Mouse (Mus musculus) kidney, adult 10 weeks (tissue): ENCODE measurements around the gene Ifitm1. TPM values are rescaled to one million over a fixed set of nuclear protein-coding genes. Genes with fewer than 3 reads are reported as not detected.

Experiments used
- polyA plus RNA-seq: library from polyadenylated mRNA; stranded (reverse); fragments of 350-450 nt; fragmentation: Illumina TruSeq; extraction: RNeasy Lipid Tissue Mini Kit (QIAGEN cat#74804); gene quantifications from one replicate; pipeline ENCODE4 v1.2.3, GENCODE M21; 2014; ENCODE audit warnings: low read depth, low replicate concordance

The Ifitm1 gene
- polyA plus RNA-seq: 5.3 TPM

DNA sequence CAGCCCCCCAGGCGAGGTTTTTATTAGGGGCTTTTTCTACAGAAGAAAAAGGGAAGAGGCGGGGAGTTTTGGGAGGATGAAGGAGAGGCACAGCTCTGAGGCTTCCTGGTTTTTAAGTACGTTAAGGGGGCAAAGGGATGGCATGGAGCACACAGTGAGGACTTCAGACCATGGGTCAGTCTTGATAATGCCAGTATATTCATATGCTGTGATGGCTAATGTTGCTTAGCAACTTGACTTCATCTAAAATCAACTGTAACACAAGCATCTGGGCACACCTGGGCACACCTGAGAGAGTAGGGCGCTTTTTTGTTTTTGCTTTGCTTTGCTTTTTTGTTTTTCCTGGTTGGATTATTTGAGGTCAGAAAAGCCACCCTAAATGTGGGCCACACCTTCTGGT lies at the start of gene Ifitm1:
Gene Ifitm1 (plus strand): TSS at position 301 of the 400 bp plus-strand sequence.

DNA sequence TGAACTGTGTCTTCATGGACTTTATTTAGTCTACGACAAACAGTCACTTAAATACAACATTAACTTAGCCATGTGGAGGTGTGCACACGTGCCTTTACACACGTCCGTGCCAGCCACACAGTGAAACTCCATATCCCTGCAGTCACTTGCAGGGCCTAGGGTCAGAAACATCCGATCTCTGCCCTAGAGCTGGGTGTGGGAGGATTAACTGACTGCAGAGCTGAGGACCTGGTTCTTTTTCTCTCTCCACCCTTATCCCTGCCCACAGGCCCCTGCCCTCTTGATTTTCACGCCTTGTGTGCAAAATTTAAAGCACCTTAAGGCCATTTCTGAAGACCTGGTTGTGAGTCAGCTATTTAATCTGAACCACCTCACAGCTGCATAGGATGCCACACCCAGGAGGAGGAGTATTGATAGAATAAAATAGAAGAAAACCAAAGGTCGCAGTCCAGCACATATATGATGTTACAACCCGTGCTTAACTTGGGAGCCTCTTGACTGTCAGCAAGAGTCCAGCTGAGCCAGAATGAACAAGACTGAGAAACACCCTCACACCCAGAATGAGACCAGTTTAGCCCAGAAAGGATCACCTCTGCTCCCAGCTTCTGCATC lies 46.5 kb upstream of the Ifitm1 start, which contains the start of gene Nlrp6:
Gene Nlrp6 (plus strand): TSS at position 485 of the 612 bp plus-strand sequence.

DNA sequence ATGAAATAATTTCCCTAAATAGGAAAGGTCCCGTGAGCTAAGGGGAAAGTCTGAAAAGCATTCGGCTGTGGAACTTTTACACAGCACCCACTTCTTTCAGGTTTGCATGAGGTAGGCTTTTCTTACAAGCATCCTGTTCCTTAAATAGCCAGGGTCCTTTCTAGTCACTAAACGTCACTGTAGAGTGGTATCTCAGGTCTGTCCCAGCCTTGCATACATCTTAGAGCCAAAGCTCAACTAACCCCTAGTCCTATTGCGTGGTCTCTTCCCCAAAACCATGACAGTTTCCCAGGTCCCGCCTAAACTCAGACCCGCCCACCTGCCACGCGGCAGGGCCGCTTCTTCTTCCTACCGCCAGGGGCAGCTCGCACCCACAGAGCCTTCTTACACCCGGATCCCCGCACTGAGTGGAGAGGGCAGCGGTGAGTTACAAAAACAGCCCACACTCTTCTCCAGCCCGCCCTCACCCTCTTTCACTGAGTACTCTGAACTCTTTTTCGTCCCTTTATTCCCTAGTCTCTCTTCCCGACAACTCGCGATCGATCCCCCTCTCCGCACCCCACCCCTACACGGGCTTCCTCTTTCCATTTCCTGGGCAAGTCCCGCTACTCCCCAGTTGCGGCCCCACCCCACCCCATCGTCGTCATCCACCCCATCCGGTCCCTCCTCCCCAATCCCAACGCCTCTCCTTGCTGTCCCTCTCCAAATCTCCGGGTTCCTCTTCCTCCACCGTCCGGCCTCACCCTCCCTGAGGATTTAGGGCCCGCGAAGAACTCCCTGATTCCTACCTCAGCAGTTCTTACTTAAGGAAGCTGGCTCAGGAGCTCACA lies 25.6 kb upstream of the Ifitm1 start, which contains the start of gene Pgghg:
Gene Pgghg (plus strand): TSS at position 170 of the 830 bp plus-strand sequence.

DNA sequence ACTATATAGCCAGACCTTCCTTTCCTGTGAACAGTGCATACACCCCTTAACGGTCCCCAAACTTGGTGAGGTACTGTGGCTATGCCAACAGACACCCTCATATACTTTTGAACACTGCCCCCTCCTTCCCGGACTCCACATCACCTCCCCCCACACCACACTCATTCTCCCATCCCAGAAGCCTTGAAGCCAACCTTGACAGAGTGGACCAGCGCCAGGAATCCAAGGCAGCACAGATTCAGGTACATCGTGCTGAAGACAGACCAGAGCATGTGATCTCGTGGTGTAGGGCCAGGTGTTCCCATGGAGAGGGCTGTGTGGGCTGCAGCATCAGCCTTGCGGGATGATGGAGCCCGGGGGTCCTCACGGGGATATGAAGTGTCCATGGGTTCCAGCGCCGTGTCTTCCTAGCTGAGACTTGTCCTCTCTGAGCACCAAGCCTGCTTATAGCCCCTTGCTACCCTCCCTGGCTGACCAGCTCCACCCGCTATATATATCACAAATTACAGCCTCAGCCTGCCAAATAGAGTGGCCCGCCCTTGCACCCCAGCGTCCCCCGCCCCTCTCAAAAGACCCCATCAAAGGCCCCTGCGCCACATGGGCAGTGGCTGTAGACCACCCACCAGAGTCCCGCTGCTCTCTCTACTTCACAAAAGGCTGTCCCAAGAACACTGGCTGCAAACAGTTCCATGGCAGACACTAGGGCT lies 17.0 kb upstream of the Ifitm1 start, which contains the start of gene Ifitm5:
Gene Ifitm5 (minus strand): TSS at position 468 of the 707 bp plus-strand sequence.

DNA sequence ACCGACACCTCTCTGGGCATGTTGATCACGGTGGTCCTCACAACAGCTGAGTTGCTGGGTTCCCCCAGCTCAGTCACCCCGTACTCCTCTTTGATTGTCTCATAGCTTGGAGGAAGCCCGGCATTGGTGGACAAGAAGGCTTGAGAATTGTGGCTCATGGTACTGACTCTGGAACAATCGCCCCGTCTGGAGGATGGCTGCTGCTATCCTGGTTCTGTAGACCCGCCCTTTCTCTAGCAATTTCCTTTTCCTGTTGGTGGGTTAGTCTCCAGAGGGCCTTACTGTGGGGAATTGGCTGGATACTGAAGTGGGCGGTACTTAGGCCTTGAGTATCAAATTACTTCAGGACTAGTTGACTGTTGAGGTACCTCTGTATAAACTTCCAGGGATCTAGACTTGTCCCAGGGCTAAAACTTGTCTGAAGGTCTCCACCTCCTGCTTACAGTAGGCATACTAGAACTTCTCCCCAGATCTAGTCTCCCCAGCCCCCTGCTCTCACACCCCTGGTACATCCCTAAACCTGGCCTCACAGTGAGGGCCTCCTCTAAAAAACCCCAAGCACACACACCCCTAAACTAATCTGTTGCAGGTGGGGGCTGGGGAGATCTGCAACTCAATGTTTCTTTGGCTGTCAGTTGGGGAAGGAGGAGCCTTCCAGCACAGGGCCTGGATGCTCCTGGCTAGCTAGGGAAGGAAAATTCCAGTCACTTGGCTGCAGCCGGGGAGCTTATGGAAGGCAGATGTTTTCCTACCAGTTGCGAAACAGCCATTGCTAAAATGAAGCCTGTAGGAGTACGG lies 11.1 kb upstream of the Ifitm1 start, which contains the start of the genes Gm45717 and Ifitm2:
Gene Gm45717 (minus strand): TSS at position 180 of the 798 bp plus-strand sequence.
Gene Ifitm2 (minus strand): TSS at position 230 of the 798 bp plus-strand sequence.

DNA sequence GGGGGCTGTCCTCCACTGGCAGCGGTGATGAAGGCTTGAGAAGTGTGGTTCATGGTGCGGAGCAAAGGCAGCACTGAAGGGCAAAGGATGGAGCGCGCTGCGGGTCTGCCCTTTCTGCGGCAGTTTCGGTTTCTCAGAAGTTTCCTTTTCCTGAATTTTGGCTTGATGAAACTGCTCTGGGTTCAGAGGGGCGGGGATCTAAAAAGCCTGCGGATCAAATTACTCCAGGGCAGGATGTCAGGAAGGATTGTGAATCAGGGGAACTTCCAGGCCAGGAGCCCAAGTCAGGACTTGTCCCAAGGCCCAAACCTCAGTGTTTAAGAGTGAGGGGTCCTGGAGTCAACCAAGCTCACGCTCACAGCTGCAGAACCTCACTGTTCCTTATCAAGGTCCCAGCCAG lies 43.6 kb downstream of the Ifitm1 start, which contains the start of gene Ifitm3:
Gene Ifitm3 (minus strand): TSS at position 178 of the 400 bp plus-strand sequence.

DNA sequence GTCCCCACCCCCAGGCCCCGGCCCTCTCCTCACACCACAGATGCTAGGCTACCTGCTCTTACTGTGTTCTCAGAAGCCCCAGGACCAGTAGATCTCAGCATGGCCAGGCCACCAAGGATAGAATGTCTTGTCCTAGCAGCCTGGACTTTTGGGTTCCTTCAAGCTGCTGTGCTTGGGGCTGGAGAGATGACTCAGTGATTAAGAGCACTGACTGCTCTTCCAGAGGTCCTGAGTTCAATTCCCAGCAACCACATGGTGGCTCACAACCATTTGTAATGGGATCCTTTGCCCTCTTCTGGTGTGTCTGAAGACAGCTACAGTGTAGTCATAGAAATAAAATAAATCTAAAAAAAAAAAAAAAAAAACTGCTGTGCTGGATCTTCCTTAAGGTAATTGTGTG lies 50.8 kb downstream of the Ifitm1 start, which contains the start of gene Ifitm6:
Gene Ifitm6 (minus strand): TSS at position 101 of the 400 bp plus-strand sequence.

Other genes starting within 250 kb of the Ifitm1 start
- 135 TPM for gene Cyp2e1, start 203.5 kb upstream of the Ifitm1 start, polyA plus RNA-seq
- not detected for gene Syce1, start 179.4 kb upstream of the Ifitm1 start, polyA plus RNA-seq
- 1.1 TPM for gene Zfp941, start 145.0 kb upstream of the Ifitm1 start, polyA plus RNA-seq
- 2.1 TPM for gene Urah, start 132.2 kb upstream of the Ifitm1 start, polyA plus RNA-seq
- not detected for gene Scgb1c1, start 121.7 kb upstream of the Ifitm1 start, polyA plus RNA-seq
- gene Odf3, start 119.4 kb upstream of the Ifitm1 start, polyA plus RNA-seq: not detected
- not detected for gene Gm45785, start 110.9 kb upstream of the Ifitm1 start, polyA plus RNA-seq
- 4.2 TPM for gene Ric8a, start 110.3 kb upstream of the Ifitm1 start, polyA plus RNA-seq
- 3.2 TPM for gene Bet1l, start 109.6 kb upstream of the Ifitm1 start, polyA plus RNA-seq
- 149 TPM for gene Psmd13, start 85.3 kb upstream of the Ifitm1 start, polyA plus RNA-seq
- gene Sirt3, start 84.9 kb upstream of the Ifitm1 start, polyA plus RNA-seq: 4.8 TPM
- not detected for gene Cox8b, start 66.8 kb upstream of the Ifitm1 start, polyA plus RNA-seq
- 5.4 TPM for gene Nlrp6, start 46.3 kb upstream of the Ifitm1 start, polyA plus RNA-seq
- 1.1 TPM for gene Pgghg, start 25.8 kb upstream of the Ifitm1 start, polyA plus RNA-seq
- gene Ifitm5, start 16.9 kb upstream of the Ifitm1 start, polyA plus RNA-seq: not detected
- not detected for gene Gm45717, start 11.3 kb upstream of the Ifitm1 start, polyA plus RNA-seq
- gene Ifitm2, start 11.2 kb upstream of the Ifitm1 start, polyA plus RNA-seq: 44.1 TPM
- gene Ifitm3, start 43.5 kb downstream of the Ifitm1 start, polyA plus RNA-seq: 4.6 TPM
- not detected for gene Ifitm6, start 50.7 kb downstream of the Ifitm1 start, polyA plus RNA-seq
- not detected for gene Gm17387, start 61.9 kb downstream of the Ifitm1 start, polyA plus RNA-seq
- not detected for gene B4galnt4, start 93.9 kb downstream of the Ifitm1 start, polyA plus RNA-seq
- gene Pkp3, start 111.0 kb downstream of the Ifitm1 start, polyA plus RNA-seq: not detected
- gene Sigirr, start 133.4 kb downstream of the Ifitm1 start, polyA plus RNA-seq: 3.4 TPM
- 6.5 TPM for gene Ano9, start 150.6 kb downstream of the Ifitm1 start, polyA plus RNA-seq
- 28.9 TPM for gene Ptdss2, start 155.2 kb downstream of the Ifitm1 start, polyA plus RNA-seq
- 0.89 TPM for gene Rnh1, start 205.6 kb downstream of the Ifitm1 start, polyA plus RNA-seq
- 9.9 TPM for gene Hras, start 226.8 kb downstream of the Ifitm1 start, polyA plus RNA-seq
- gene Lrrc56, start 226.9 kb downstream of the Ifitm1 start, polyA plus RNA-seq: 0.69 TPM
- 0.20 TPM for gene Lmntd2, start 246.9 kb downstream of the Ifitm1 start, polyA plus RNA-seq
- 5.0 TPM for gene Rassf7, start 248.6 kb downstream of the Ifitm1 start, polyA plus RNA-seq